Mouse (Mus musculus): ENCODE data around the gene Elmod3. TPM values are rescaled to one million over a fixed set of nuclear protein-coding genes. Genes with fewer than 3 reads are reported as not detected.

Gene Elmod3
- total RNA-seq, 2 experiments from 2014 or later, result 25.4 to 25.8 TPM

GRCm38 (mm10) chr6:72604066-72604465 is 5.9 kb upstream of the Elmod3 start:
- DNase-seq (ENCODE audit: low spot score in 2 of 2), result no peak
- no peak overlapping the region for H3K4me3 ChIP-seq
- no peak for TF ChIP-seq CTCF (conservative IDR thresholded peaks at IDR 0.05)
- no peak overlapping the region for H3K27ac ChIP-seq

GRCm38 (mm10) chr6:72601732-72602131 is 3.5 kb upstream of the Elmod3 start:
- TF ChIP-seq CTCF (conservative IDR thresholded peaks at IDR 0.05), result peak; percentile 96
- H3K27ac ChIP-seq, result no peak overlapping the region
- peak; percentile 74 to 77 for DNase-seq (ENCODE audit: low spot score in 2 of 2)
- H3K4me3 ChIP-seq, result no peak overlapping the region

DNA sequence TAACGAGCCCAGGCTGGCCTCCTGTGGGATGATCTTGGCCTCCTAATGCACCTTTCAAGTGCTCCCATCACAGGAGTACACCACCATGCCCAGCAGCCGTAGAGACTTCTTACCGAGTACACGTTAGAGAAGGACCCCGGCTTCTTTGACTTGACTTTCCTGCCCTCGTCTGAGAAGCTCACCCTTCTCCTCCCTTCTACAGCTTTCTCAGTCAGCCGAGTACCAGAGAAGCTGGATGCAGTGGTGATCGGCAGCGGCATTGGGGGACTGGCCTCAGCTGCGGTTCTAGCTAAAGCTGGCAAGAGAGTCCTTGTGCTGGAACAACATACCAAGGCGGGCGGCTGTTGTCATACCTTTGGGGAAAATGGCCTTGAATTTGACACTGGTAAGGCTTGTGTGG is 2.6 kb upstream of the Elmod3 start:
- Histone ChIP-seq H3K4me3 (no peak overlapping the region), H3K27ac (no peak overlapping the region)
- no peak for DNase-seq (ENCODE audit: low spot score in 2 of 2)
- TF ChIP-seq CTCF (conservative IDR thresholded peaks at IDR 0.05), result no peak

GRCm38 (mm10) chr6:72600216-72600615 is 2.0 kb upstream of the Elmod3 start:
- no peak for TF ChIP-seq CTCF (conservative IDR thresholded peaks at IDR 0.05)
- peak overlapping the region; percentile 53 for H3K27ac ChIP-seq
- no peak overlapping the region for H3K4me3 ChIP-seq
- DNase-seq (ENCODE audit: low spot score in 2 of 2), result no peak

DNA sequence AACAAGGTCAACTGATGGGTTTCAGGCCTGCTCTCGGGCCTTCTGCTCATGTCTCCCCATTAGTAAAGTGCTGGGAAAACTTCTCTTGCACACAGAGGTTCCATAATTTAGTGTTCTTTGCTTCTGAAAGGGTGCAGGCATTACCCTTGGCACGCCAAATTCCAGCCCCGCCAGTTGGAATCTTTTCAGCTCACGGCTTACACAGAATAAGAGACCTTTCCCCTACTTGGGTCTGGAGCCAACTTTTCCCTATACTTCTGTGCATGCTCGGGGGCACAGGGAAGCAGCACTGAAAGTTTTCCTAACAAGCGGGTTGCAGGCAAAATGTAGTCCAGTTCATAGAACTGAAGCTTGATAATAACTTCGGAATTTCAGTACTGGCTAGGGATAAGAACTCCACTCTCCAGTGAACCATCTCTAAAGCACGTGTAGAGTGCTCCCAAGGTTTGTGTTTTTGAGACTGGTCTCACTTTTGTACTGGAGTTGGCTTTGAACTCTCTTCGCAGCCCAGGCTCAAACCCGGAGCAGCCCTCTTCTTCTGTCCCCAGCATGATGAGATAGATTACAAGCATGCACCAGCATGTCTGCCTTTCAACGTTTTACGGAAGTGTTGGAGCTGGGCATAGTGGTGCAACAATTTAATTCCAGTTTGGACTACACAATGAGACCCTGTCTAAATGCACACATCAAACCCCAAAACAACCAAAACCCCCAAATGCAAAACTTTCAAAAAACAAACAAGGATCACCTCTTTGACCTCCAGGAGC is 761 bp upstream of the Elmod3 start:
- no peak for TF ChIP-seq CTCF (conservative IDR thresholded peaks at IDR 0.05)
- Histone ChIP-seq H3K27ac (peak overlapping the region; percentile 95), H3K4me3 (peak overlapping the region; percentile 91)
- DNase-seq (ENCODE audit: low spot score in 2 of 2), result peak in 1 of 2 experiments; percentile 34

- TF ChIP-seq CTCF (conservative IDR thresholded peaks at IDR 0.05), result peak; percentile 53
- DNase-seq (ENCODE audit: low spot score in 2 of 2), result no peak
- Histone ChIP-seq H3K27ac (peak overlapping the region; percentile 95), H3K4me3 (peak overlapping the region; percentile 91)
Measured at GRCm38 (mm10) chr6:72597083-72597874, 934 bp downstream of the Elmod3 start.

DNA sequence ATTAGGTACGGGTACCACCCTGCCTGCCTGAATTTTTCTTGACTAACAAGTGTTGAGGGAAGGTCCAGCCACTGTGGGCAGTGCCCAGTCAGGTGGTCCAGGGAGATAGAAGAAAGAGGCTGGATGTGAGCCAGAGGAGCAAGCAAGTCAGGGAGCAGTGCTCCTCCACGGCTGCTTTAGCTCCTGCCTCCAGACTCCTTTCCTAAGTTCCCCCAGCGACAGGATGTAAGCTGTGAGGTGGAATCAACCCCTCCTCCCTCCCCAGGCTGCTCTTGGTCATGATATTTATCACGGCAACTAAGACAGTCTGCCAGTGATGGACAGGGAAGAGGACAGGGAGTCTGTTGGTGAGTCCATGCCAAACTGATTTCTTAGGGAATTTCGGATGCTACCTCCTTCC is 4.3 kb downstream of the Elmod3 start:
- Histone ChIP-seq H3K27ac (peak overlapping the region; percentile 76), H3K4me3 (no peak overlapping the region)
- DNase-seq (ENCODE audit: low spot score in 2 of 2), result no peak
- no peak for TF ChIP-seq CTCF (conservative IDR thresholded peaks at IDR 0.05)

- Histone ChIP-seq H3K4me3 (no peak overlapping the region), H3K27ac (peak overlapping the region; percentile 76)
- DNase-seq (ENCODE audit: low spot score in 2 of 2), result no peak
- TF ChIP-seq CTCF (conservative IDR thresholded peaks at IDR 0.05), result no peak
Measured at GRCm38 (mm10) chr6:72593011-72593803, 5.0 kb downstream of the Elmod3 start.

DNA sequence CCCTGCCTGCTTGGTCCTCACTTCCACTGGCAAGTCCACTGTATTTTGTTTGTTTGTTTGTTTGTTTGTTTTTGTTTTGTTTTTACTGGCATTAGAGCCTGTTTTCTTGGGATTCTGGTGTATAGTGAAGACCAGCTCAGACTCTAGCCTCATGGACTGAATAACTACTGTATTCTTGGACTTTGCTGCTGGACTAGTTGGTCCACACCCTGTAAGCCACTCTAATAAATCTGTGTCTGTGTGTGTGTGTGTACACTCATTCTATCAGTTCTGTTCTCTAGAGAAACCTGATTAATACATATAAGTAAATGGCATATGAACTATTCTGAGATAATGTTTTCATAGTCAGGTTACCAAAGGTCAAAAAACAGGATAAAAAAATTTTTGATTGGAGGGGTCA is 8.1 kb downstream of the Elmod3 start:
- Histone ChIP-seq H3K4me3 (no peak overlapping the region), H3K27ac (no peak overlapping the region)
- no peak for DNase-seq (ENCODE audit: low spot score in 2 of 2)
- TF ChIP-seq CTCF (conservative IDR thresholded peaks at IDR 0.05), result no peak

DNA sequence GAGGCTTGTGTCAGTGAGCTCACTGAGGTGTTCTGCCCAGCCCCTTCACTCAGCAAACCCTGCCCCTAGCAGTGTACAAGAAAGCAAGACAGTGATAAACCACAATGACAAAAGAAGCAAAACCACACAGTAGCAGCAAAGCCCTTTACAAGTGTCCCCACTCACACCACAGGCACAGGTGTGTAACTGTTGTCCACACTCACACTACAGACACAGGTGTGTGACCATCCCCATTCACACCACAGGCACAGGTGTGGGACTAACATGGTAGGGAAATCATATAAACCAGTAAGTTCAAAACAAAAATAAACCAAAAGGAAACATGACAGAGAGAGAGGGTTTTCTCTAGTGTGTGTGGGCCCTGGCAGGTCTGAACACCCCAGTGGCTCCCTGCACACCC is 9.9 kb downstream of the Elmod3 start:
- TF ChIP-seq CTCF (conservative IDR thresholded peaks at IDR 0.05), result no peak
- Histone ChIP-seq H3K4me3 (no peak overlapping the region), H3K27ac (no peak overlapping the region)
- DNase-seq (ENCODE audit: low spot score in 2 of 2), result no peak

GRCm38 (mm10) chr6:72586701-72587100 is 11.5 kb downstream of the Elmod3 start:
- H3K27ac ChIP-seq, result no peak overlapping the region
- TF ChIP-seq CTCF (conservative IDR thresholded peaks at IDR 0.05), result no peak
- no peak overlapping the region for H3K4me3 ChIP-seq
- no peak for DNase-seq (ENCODE audit: low spot score in 2 of 2)

DNA sequence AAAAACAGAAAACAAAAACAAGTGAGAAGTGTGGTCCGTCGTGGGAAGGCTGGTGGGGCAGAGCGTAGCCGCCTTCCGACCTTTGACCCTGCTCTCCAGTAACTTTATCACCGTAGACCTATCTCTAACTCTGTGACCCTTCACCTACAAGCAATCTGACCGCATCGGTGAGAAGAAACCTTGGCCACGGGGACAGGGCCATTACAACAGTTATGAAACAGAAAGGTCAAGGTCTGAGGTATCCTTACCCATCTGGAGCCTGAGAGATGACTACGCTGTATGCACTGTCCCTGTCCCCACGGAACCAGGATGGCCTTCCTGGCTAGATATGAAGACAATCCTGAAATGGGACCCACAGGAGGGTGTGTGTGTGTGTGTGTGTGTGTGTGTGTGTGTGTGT is 14.1 kb downstream of the Elmod3 start:
- no peak for TF ChIP-seq CTCF (conservative IDR thresholded peaks at IDR 0.05)
- no peak for DNase-seq (ENCODE audit: low spot score in 2 of 2)
- Histone ChIP-seq H3K27ac (no peak overlapping the region), H3K4me3 (no peak overlapping the region)

Measured in layer of hippocampus, adult 2 months (tissue).